Mouse (Mus musculus) adrenal gland, adult 18-20 months (tissue): ENCODE data around the gene Zfp970. TPM values are rescaled to one million over a fixed set of nuclear protein-coding genes. Genes with fewer than 3 reads are reported as not detected.

Experiments
- total RNA-seq, 2 experiments: library from RNA; stranded (reverse); gene quantifications; 1 replicate in 1 of 2; 2 replicates in 1 of 2; pipeline ENCODE4 v1.2.3; 2021

Zfp970 gene
- total RNA-seq, 2 experiments from 2014 or later: 76.6 to 86.1 TPM

Other genes with a start within 250 kb of the Zfp970 start
- gene Gm14409, start 197.7 kb upstream of the Zfp970 start, total RNA-seq: 1 to 10 TPM in 1 of 2 experiments, under 1 TPM in 1; 0.45 to 1.9 TPM
- gene Gm14412, start 140.4 kb upstream of the Zfp970 start, total RNA-seq: 1 to 10 TPM; 1.9 to 2.6 TPM
- gene Gm14418, start 66.4 kb upstream of the Zfp970 start, total RNA-seq: 10 to 100 TPM; 23.9 to 25.1 TPM
- gene Gm14403, start 33.5 kb downstream of the Zfp970 start, total RNA-seq: 10 to 100 TPM; 69.3 to 81.1 TPM
- gene Gm14406, start 113.5 kb downstream of the Zfp970 start, total RNA-seq: not detected